Mouse (Mus musculus): ENCODE results near the gene Fam217b.

GRCm38 (mm10) chr2:178427181-178427580 is 12.9 kb downstream of the Fam217b start:
- TF ChIP-seq CTCF (IDR thresholded peaks at IDR 0.05; ENCODE audit: low read depth, low read length) (no peak), POLR2A (IDR thresholded peaks at IDR 0.05; ENCODE audit: extremely low read depth, insufficient read depth, low read length) (no peak)

All from liver, adult 2 months (tissue).